Mouse (Mus musculus) heart, adult 2 months (tissue): ENCODE data around the gene Tfb2m.

Experiments used
- CTCF ChIP-seq: fragments of 200-600 bp; IDR thresholded peaks from 2 replicates; pipeline ENCODE4 v1.8.1; 2022; ENCODE audit warnings: antibody characterized with exemption, mild to moderate bottlenecking, moderate library complexity
- EP300 ChIP-seq: fragments of 200-500 bp; IDR thresholded peaks from 2 replicates; pipeline ENCODE4 v1.6.1; 2011; ENCODE audit warnings: low read depth, low read length, control low read depth; ENCODE audit not compliant: insufficient read depth
- POLR2A ChIP-seq: fragments of 200-500 bp; IDR thresholded peaks from 2 replicates; pipeline ENCODE4 v1.6.1; 2011; ENCODE audit warnings: mild to moderate bottlenecking, low read depth, low read length, control low read depth; ENCODE audit not compliant: insufficient read depth

DNA sequence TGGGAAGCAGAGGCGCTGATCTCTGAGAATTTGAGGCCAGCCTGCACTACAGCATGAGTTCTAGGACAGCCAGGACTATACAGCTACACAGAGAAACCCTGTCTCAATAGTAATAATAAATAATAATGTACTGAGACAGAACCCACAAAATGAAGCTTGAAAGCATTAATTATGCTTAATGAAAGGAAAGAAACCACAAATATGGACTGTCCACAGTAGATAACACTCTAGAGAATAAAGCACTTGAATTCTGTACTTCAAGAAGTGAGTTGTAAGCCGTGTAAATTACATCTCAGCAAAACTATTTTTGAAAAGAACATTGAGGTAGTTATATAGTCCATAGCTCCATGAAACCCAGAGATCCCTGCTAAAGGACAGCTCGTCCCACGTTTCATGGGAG lies 38.2 kb upstream of the Tfb2m start:
- TF ChIP-seq CTCF (no peak), EP300 (no peak), POLR2A (no peak)
